Mouse (Mus musculus): ENCODE results near the gene Mtg1. TPM values are rescaled to one million over a fixed set of nuclear protein-coding genes. Genes with fewer than 3 reads are reported as not detected.

Mtg1 gene
- polyA plus RNA-seq, 1 experiment from 2014 or later, result 35.1 TPM

DNA sequence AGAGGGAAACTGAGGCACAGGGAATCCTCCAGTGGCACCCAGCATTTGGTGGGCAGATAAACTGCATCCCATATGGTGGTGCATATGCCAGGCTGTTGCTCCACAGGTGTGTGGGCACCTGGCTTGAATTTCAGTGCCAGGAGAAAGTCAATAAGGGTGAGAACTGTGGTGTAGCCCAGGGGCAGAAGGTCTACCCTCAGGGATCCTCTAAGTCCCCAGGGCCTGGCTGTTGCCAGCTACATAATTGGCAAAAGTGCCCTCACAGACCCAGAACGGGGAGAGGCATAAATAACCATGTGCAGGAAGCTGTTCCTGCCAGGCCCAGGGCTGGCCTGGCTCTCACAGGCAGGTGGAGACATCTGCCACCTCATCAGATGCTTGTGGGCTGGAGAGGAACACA is 35.6 kb downstream of the Mtg1 start, which contains the start of gene Olfr523:
Olfr523 (plus strand) TSS at position 282 of the 400 bp plus-strand sequence.
- Histone ChIP-seq H3K9ac (replicated peaks) (no peak within 1 kb of the TSS), H3K9me3 (no peaks in the 10 kb centered on the region), H3K27me3 (no peaks in the 10 kb centered on the region), H3K4me1 (no peaks in the 10 kb centered on the region), H3K27ac (replicated peaks) (no peak within 1 kb of the TSS), H3K4me2 (replicated peaks) (no peak within 1 kb of the TSS), H3K4me3 (no peak within 1 kb of the TSS), H3K36me3 (no peaks in the 10 kb centered on the region)
- ATAC-seq (replicated peaks), result no peak
- 50% methylated on average over 1 of the region's 1 CpGs for whole genome bisulfite sequencing

DNA sequence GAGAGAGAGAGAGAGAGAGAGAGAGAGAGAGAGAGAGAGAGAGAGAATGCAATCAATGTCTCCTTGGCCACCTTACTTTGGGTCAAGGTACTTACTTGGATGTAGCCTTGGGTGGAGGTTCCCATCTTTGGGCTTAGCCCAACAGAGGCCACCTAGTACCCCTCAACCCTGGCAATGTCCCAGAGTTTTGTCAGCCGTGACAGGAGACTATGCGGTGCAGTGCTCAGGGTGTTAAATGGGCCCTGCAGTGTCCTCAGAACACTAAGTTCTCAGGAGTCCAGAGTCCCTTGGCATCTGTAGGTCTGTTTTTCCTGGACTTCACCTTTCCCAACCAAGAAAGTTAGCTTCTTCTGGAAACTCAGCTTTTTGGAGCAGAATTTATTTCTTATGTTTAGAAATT is 41.8 kb downstream of the Mtg1 start:
- Histone ChIP-seq H3K36me3 (no peaks in the 10 kb centered on the region), H3K4me2 (replicated peaks) (no peak overlapping the region), H3K27ac (replicated peaks) (no peak overlapping the region), H3K4me3 (no peak overlapping the region), H3K9ac (replicated peaks) (no peak overlapping the region), H3K4me1 (no peaks in the 10 kb centered on the region), H3K27me3 (no peaks in the 10 kb centered on the region), H3K9me3 (no peaks in the 10 kb centered on the region)
- WGBS, result 77% methylated on average over 2 of the region's 2 CpGs
- no peak for ATAC-seq (replicated peaks)

DNA sequence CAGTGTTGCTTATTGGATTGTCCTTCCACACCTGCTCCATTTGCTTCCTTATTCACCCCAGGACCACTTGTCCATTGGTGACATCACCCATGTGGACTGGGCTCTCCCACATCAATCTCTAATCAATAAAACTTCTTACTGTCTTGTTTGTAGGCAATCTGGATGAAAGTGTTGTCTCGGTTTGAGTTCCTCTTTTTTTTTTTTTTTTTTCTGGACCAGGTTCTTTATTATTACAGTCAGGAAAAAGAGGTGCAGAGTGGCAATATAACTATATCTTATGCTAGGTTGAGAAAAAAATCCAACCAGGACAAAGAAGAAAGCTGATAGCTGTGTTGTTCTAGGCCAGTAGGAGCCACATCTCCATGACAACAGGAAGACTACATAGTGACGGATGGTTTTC is 43.3 kb downstream of the Mtg1 start:
- H3K9ac ChIP-seq (replicated peaks), result no peak overlapping the region
- H3K4me2 ChIP-seq (replicated peaks), result no peak overlapping the region
- H3K27me3 ChIP-seq, result no peaks in the 10 kb centered on the region
- WGBS, result 92% methylated on average over 2 of the region's 2 CpGs
- ATAC-seq (replicated peaks), result no peak
- H3K4me3 ChIP-seq, result no peak overlapping the region
- H3K36me3 ChIP-seq, result no peaks in the 10 kb centered on the region
- H3K9me3 ChIP-seq, result no peaks in the 10 kb centered on the region
- no peak overlapping the region for H3K27ac ChIP-seq (replicated peaks)
- H3K4me1 ChIP-seq, result no peaks in the 10 kb centered on the region

DNA sequence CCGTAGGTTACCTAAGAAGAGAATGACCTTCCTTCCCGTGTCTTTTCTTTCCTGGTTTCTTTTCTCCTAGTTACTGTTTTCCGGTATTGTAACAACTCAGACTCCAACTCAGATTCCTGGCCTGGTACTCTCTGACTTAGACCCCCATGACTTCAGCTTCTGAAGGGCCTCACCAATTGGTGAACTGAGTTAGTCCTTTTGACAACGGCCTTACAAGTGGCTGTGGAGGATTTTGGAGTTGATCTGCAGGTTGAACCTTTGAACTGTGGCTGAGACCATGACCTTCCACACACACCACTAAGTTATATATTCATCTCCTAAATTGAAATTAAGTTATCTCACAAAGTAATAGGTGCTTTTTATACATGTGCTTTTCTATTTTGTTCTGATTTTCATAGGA is 46.8 kb downstream of the Mtg1 start:
- WGBS, result 89% methylated on average over 4 of the region's 4 CpGs
- H3K36me3 ChIP-seq, result no peaks in the 10 kb centered on the region
- H3K27ac ChIP-seq (replicated peaks), result no peak overlapping the region
- no peak overlapping the region for H3K4me3 ChIP-seq
- no peak overlapping the region for H3K4me2 ChIP-seq (replicated peaks)
- ATAC-seq (replicated peaks), result no peak
- H3K27me3 ChIP-seq, result no peaks in the 10 kb centered on the region
- H3K9ac ChIP-seq (replicated peaks), result no peak overlapping the region
- H3K9me3 ChIP-seq, result no peaks in the 10 kb centered on the region
- H3K4me1 ChIP-seq, result no peaks in the 10 kb centered on the region

DNA sequence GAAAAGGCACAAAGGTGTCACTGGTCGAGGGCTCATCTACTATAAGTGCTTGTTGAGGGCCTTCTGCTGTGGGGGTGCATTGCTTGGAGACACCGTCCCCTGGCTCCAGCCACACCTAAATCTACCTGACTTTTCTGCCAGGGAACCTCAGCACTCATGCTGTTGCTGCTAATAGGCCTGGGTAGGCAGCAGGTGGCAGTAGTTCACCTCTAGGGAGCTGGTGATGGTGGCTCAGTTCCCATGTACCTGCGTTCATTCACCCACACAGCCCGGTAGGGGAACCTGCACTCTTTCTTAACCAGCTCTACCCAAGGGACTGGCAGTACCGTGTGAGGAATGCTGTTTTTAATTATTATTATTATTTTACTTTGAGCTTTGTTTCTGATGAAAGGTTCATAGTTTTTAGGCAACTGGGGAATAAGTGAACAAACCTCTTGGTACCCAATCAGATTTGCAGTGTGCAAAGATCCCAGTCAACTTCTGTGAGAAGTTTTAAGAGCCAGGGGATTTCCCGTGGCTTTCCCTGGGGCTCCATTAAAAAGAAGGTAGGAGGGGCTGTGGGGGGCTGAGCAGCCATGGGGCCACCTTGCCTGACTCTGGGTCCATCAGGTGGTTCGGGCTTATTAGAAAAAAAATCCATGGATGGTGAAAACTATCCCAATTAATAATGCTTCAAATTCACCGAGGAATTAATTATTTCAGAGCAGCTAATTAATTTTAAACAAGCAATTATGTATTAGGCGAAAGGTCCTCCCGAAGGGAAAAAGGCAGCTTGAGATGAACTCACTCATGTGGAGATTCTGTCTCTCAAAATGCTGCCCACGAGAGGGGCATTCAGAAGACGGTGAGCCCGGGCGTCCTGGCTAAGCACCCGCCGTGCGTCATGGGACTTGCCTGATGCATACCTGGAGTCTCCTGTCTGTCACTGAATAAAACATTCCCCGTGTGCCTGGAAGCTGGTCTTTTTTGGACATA is 49.6 kb downstream of the Mtg1 start:
- no peak overlapping the region for H3K4me3 ChIP-seq
- no peak overlapping the region for H3K4me2 ChIP-seq (replicated peaks)
- no peak for ATAC-seq (replicated peaks)
- H3K4me1 ChIP-seq, result no peaks in the 10 kb centered on the region
- H3K27me3 ChIP-seq, result no peaks in the 10 kb centered on the region
- H3K36me3 ChIP-seq, result no peaks in the 10 kb centered on the region
- no peak overlapping the region for H3K27ac ChIP-seq (replicated peaks)
- no peak overlapping the region for H3K9ac ChIP-seq (replicated peaks)
- H3K9me3 ChIP-seq, result no peaks in the 10 kb centered on the region
- WGBS, result 49% methylated on average over 18 of the region's 18 CpGs

DNA sequence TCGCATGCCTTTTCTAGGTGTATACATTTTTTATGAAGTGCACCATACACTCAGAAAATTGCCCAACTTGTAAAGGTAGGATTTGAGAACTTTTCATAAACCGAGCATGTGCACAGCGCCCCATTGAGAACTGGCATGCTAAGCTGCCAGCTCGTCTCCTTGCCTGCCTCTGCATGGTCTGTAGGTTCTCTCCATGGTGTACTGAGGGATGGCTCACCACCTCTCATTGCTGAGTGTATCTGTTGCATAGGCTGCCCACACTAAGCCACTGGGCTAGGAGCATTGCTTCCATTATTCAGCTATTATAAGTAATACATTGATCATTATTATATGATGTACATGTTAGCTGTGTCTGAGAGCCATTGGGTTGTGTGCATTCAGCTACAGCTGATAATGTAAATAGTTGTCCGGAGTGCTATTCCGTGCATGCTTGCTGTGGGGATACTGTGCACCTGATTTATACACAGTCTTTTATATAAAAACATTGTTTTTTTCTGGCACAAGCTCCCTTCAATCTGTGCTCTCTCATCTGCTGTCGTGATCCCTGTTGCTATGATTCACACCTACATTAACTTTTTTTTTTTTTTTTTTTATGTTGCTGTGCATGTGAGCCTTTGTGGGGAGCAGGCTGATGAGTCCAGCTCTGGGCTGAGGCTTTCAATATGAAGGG is 50.5 kb downstream of the Mtg1 start:
- ATAC-seq (replicated peaks), result no peak
- 81% methylated on average over 7 of the region's 7 CpGs for WGBS
- H3K4me3 ChIP-seq, result no peak overlapping the region
- no peaks in the 10 kb centered on the region for H3K36me3 ChIP-seq
- no peaks in the 10 kb centered on the region for H3K4me1 ChIP-seq
- no peaks in the 10 kb centered on the region for H3K9me3 ChIP-seq
- no peak overlapping the region for H3K27ac ChIP-seq (replicated peaks)
- no peak overlapping the region for H3K4me2 ChIP-seq (replicated peaks)
- H3K9ac ChIP-seq (replicated peaks), result no peak overlapping the region
- no peaks in the 10 kb centered on the region for H3K27me3 ChIP-seq

DNA sequence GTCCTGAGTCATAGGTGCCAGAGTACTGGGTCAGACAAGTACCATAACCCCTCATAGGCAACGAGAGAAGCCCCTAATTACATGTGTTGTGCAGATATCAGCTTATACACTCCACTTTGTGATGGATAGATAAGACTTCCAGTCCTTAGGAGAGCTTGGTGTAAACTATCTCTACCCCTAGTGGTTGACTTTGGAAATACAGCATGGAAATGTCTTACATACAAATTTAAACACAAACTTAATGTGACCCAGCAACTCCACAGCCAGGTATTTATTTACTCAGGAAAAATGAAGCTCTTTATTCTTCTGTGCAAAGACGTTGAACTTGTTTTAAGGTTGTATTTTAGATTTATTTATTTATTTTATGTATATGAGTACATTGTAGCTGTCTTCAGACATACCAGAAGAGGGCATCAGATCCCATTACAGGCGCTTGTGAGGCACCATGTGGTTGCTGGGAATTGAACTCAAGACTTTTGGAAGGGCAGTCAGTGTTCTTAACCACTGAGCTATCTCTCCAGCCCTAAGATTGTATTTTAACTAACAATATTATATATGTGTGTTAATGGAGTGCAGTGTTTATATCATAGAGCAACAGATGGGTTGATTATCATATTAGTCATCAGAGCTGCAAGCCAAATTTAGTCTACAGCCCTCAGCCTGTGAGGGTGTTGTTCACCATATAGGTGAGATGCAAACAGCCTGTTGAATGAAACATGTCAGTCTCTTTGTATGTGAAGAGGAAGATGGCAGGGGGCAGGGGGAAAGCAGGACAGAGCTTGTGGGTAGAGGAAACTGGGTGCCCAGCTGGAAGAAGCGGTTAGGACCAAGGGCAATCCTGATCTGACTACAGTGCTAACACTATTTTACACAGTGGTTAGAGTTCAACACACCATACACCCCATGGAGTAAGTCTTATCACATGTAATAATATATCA is 51.3 kb downstream of the Mtg1 start:
- H3K27ac ChIP-seq (replicated peaks), result no peak overlapping the region
- 63% methylated on average over 4 of the region's 4 CpGs for WGBS
- no peak overlapping the region for H3K9ac ChIP-seq (replicated peaks)
- no peaks in the 10 kb centered on the region for H3K4me1 ChIP-seq
- no peaks in the 10 kb centered on the region for H3K36me3 ChIP-seq
- no peak for ATAC-seq (replicated peaks)
- H3K9me3 ChIP-seq, result no peaks in the 10 kb centered on the region
- H3K27me3 ChIP-seq, result no peaks in the 10 kb centered on the region
- no peak overlapping the region for H3K4me2 ChIP-seq (replicated peaks)
- H3K4me3 ChIP-seq, result no peak overlapping the region

DNA sequence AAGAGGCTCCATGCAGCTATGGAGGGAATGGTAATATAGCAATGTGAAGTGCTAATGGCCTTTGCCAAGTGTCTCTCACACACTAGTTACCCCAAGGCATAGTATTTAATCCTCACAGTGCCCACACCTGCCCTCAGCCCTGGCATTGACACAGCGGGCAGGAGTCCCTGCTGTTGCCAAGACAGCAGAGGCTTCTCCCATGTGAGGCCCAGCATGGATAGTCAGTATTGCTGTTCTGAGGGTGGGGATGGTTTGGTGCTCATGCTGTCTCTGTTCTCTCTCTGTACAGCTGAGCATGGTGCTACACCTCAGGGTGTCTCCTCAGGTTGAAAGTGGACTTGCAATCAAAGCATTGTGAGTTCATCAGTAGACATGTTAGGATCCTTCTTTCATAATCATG is 53.1 kb downstream of the Mtg1 start:
- Histone ChIP-seq H3K27ac (replicated peaks) (no peak overlapping the region), H3K9ac (replicated peaks) (no peak overlapping the region), H3K9me3 (no peaks in the 10 kb centered on the region), H3K4me3 (no peak overlapping the region), H3K27me3 (no peaks in the 10 kb centered on the region), H3K4me2 (replicated peaks) (no peak overlapping the region), H3K4me1 (no peaks in the 10 kb centered on the region), H3K36me3 (no peaks in the 10 kb centered on the region)
- WGBS, result 88% methylated on average over 1 of the region's 1 CpGs
- no peak for ATAC-seq (replicated peaks)

DNA sequence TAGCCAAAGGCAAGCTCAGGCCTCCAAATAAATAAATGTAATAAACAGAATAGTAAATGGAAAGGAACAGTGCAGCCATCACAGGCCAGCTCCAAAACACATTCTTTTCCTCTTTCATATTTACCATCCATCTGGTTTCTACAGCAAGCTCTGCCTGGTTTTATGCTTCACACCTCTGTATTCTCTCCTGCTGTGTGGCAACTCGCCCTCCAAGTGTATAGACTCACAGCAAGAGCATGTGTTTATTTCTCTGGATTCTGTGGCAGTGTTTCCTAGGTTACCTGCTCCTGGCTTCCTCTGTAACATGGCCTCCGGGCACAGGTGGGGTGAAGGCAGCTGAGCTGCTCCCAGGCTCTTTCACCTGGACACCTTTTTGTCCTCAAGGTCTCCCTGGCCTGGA is 55.1 kb downstream of the Mtg1 start:
- no peaks in the 10 kb centered on the region for H3K36me3 ChIP-seq
- H3K4me1 ChIP-seq, result no peaks in the 10 kb centered on the region
- no peaks in the 10 kb centered on the region for H3K9me3 ChIP-seq
- no peak overlapping the region for H3K4me2 ChIP-seq (replicated peaks)
- H3K27ac ChIP-seq (replicated peaks), result no peak overlapping the region
- WGBS, result 59% methylated on average over 2 of the region's 2 CpGs
- H3K9ac ChIP-seq (replicated peaks), result no peak overlapping the region
- no peak overlapping the region for H3K4me3 ChIP-seq
- ATAC-seq (replicated peaks), result no peak
- no peaks in the 10 kb centered on the region for H3K27me3 ChIP-seq

DNA sequence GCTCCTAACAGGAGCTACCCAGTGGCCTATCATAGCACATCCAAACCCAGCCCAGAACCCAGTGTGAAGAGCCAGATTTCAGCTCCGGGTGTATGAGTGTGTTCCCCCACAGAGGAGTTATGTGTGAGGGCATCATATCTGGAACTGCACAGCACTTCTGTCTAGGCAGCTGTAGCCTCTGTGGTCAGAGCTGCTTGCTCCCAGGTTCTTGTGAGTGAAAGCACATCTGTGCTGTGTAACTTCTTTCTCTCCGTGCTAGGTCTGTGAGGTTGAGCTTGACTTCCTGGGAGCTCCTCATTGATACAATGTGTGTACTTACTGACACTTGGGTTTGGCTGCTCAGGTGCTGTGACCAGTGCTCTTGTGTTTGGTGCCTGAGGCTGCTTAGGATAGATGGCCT is 55.5 kb downstream of the Mtg1 start:
- Histone ChIP-seq H3K4me2 (replicated peaks) (no peak overlapping the region), H3K27me3 (no peaks in the 10 kb centered on the region), H3K9me3 (no peaks in the 10 kb centered on the region), H3K27ac (replicated peaks) (no peak overlapping the region), H3K9ac (replicated peaks) (no peak overlapping the region), H3K36me3 (no peaks in the 10 kb centered on the region), H3K4me3 (no peak overlapping the region), H3K4me1 (no peaks in the 10 kb centered on the region)
- WGBS, result 86% methylated on average over 2 of the region's 2 CpGs
- no peak for ATAC-seq (replicated peaks)

DNA sequence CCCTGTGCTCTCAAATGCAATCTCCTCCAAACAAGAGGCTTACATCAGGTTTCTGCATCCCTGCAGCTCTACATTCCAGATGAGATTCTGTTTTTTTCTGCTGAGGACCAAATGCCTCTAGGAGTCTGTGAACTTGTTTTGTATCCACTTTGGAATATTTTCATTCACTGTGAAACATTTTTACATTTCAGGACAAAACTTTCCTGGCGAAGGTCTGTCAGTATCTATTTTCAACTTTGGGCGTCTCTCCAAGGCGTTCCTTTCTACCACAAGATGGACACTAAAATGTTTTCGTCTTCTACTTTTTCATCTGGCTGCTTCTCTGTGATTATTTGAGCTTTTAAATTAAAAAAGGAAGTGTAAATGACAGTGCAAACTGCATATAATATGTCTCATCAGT is 56.7 kb downstream of the Mtg1 start:
- Histone ChIP-seq H3K4me3 (no peak overlapping the region), H3K27me3 (no peaks in the 10 kb centered on the region), H3K27ac (replicated peaks) (no peak overlapping the region), H3K4me1 (no peaks in the 10 kb centered on the region), H3K4me2 (replicated peaks) (no peak overlapping the region), H3K9me3 (no peaks in the 10 kb centered on the region), H3K36me3 (no peaks in the 10 kb centered on the region), H3K9ac (replicated peaks) (no peak overlapping the region)
- ATAC-seq (replicated peaks), result no peak
- WGBS, result 89% methylated on average over 4 of the region's 4 CpGs

DNA sequence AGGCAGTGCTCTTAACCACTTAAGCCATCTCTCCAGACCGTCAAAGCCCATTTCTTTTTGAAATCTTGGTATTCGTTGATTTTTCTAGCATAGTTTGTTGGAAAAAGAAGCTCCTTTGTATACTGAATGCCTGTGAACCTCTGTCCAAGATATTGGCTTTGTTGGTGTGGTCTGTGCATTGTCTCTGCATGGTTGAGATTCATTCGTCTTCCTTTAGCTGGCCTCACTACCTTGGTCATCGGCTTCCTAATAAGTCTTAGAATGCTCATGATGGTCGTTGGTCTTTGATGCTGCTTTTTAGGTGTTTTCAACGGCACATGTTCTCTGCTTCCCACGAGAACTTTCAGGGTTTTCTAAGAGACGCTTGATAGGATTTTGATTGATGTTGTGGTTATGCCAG is 58.6 kb downstream of the Mtg1 start:
- no peaks in the 10 kb centered on the region for H3K9me3 ChIP-seq
- no peaks in the 10 kb centered on the region for H3K4me1 ChIP-seq
- H3K4me2 ChIP-seq (replicated peaks), result no peak overlapping the region
- no peaks in the 10 kb centered on the region for H3K27me3 ChIP-seq
- no peaks in the 10 kb centered on the region for H3K36me3 ChIP-seq
- H3K9ac ChIP-seq (replicated peaks), result no peak overlapping the region
- ATAC-seq (replicated peaks), result no peak
- H3K4me3 ChIP-seq, result no peak overlapping the region
- WGBS, result 87% methylated on average over 8 of the region's 8 CpGs
- no peak overlapping the region for H3K27ac ChIP-seq (replicated peaks)
